Mouse (Mus musculus): ENCODE data around the gene Fos.
A peak's percentile ranks its signal among the peaks of the same experiment; 100 is the strongest.

The Fos gene

DNA sequence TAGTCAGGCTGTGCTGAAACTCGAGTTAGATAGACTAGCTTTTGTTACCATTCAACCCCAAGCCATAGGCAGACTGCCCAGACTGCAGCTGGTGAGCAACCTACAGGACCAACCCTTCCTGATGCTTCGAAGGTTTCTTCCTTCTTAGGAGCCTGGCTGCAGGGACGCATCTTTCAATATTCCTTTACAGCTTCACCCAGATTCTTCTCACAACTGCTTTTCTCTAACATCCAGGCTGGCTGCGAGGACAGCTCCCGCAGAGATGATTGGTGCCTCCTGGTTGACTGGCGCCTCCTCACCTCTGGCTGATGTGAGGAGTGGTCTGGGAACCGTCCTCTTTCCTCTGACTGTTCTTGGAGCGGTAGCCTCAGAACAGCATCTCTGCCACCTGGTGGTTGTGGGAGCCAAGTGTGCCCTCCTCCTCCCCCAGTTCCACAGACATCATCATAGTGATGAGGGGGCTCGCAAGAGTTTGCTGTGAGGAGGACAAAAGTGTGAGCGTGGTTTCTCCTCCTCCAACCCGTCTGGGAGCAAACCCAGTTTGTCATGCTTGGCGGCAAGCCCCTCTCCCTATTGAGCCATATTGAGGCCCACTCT is 14.0 kb downstream of the Fos start:
- peak; percentile 46 to 68 for DNase-seq (ENCODE audit: low spot score in 2 of 2)

DNA sequence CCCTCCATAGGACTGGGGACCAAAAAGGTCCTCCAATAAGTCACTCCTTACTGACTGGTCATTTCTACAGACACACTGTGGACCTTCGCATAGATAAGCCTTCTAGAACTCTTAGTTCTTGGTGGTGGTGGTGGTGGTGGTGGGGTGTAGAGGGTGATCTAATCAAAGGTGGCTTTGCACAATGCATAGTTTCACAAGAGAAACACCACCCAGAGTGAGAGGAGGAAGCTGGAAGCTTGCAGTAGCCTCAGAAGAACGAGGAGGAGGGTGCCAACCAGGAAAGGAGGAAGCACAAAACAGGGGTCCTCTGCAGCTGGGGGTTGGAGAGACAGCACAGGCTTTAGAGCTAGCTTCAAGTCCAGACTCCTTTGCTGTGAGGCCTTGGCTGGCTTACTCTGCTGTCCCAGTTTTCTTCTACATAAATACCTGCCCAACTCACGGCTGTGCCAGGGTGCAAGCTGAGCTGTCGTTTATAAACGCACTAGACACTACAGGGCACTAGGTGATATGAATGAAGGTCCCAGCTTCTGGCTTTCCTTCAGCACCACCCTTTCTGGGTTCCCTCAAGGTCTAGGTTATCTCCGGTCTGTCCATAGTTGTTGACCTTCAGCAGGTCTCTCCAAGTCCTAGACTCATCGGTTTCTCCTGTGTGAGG is 15.7 kb downstream of the Fos start:
- no peak for DNase-seq (ENCODE audit: low spot score in 2 of 2)

DNA sequence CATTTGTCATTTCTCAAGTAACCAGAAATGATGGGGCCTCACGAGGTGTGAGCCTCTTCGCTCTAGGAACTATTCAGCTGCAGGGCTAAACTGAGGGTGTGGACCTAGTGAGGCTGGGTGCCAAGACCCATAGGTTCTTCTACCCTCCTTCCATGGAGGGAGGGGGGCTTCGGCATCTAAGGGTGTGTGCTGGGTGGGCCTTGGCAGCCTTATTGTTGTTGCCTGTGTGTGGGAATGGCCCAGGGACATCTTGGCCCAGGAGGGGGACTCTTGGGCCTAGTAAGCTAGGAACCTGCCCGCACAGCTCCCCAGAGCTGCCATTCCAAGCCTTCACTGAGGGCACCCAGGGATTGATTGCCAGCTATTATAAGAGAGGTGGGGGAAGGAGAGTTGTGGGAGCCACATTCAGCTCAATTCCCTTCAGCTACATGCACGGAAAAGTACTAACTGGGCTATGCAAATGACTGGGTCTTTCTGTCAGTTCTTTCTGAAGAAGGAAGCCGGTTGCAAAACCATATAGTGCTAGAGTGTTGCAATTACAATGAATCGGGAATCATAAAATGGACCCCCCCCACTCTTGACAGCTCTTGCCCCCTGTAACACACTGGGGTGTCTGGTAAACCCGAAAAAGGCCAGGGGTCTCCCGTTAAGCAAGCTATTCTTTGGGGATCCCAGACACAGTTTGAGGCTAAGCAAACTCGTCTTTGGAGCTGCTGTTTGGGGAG is 16.6 kb downstream of the Fos start:
- DNase-seq (ENCODE audit: low spot score in 2 of 2), result no peak

DNA sequence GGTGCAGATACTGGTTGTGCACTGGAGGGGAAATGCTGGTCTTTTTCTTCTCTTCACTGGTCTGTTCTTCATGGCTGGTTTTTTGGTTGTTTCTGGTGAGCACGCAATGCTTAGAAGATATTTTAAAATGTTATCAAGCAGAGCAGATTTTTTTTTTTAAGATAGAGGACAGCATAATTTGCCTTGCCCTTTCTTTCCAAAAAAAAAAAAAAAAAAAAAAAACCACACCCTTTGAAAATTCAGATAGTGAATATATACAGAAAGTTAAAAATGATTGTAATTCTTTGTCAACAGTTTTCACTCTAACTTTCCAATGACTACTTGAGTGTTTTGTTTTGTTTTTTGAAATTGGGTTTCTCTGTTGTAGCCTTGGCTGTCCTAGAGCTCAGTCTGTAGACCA is 17.3 kb downstream of the Fos start:
- DNase-seq (ENCODE audit: low spot score in 2 of 2), result no peak

DNA sequence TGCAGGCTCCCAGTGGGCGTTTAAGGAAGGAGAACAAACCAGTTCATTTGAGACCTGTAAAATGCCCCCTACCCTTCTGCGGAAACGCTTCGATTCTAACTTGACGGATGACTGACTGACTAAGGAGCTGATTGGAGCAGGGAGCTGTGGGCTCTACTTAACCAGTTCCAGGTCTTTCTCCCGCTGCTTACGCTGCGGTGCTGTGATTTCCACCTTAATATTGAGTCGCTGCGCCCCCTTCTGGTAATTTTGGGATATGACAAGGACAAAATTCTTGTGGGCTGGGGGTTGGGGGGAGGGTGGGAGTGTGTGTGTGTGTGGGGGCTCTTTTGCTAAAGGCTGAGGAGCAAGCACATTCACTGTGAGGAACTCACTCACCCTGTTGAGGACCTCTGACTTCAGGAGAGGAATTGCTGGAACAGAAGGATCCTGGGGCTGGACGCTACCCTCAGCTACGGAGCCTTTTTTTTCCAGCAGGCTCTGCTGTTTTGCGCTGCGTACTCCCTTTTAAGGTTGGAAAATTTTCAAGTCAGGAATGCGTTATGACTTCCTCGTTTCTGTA is 18.5 kb downstream of the Fos start:
- peak in 1 of 2 experiments; percentile 63 for DNase-seq (ENCODE audit: low spot score in 2 of 2)

DNA sequence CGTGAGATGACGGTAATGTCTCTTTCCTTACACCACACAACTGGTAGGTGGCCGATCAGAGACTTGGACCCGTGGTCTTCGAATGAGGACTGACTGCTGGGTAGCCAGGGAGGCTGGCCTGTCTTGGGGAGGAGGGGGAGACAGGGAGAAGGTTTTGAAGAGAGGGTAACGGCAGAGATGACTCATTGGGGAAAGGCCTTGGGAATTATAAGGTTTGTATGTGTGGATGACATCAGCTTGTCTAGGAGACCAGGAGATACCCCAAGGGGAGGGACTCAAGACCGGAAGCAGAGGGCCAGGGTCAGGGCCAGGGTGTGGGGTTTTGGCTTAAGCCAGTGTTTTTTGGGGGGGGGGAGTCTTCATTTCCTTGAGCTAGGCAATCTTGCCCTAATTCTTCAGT is 22.6 kb downstream of the Fos start:
- no peak for DNase-seq (ENCODE audit: low spot score in 2 of 2)

DNA sequence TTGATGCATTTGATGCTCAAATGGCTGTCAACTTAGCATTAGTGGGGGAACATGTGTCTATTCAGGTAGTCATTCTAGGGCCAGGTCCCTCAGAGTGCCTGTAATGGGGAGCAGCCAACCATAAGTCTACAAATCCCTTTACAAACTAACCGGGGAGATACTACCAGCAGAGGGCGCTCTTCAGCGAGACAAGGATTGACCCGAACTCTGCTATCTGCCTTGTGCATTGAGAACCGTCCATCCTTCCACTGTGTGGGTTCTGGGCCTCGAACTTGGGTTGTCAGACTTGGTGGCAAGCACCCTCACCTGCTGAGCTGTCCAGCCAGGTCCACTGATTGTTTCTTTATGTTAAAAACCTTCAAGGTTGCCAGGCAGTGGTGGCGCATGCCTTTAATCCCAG is 23.1 kb downstream of the Fos start:
- DNase-seq (ENCODE audit: low spot score in 2 of 2), result peak; percentile 58 to 86

DNA sequence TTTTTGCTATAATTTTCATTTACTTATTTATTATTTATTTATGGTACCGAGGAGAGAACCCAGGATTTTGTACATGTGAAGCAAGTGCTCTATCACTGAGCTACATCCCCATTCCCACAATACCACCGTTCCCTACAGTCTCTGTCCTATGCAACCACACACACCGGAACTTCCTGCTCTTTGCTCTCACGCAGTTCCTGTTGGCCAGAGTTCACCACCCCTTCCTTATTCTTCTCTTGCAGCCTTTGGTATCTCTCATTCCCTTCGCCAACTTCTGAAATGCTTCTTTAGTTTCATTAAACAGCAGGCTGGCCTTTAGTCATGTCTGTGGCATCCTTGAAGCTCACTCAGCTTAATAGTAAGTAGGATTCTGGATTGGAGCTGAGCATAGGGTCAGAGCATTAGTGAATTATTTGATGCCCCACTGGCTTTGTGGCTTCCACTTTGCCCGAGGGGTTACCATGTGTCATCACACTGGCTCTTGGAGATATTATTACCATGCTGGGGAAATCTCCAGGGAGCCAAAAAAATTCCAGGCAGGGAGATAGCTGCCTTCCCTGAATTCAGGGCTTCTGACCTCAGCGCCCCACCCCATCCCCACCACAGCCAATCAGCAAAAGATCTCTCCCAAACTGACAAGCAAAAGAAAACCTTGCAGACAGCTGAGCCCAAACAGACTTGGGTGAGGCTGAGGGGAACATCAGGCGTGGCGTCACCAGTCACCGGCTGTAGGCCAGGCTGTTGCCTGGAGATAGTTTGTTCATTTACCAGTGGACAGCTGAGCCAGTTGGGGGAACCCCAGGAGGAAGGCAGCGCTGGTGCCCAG is 23.8 kb downstream of the Fos start:
- no peak for DNase-seq (ENCODE audit: low spot score in 2 of 2)

DNA sequence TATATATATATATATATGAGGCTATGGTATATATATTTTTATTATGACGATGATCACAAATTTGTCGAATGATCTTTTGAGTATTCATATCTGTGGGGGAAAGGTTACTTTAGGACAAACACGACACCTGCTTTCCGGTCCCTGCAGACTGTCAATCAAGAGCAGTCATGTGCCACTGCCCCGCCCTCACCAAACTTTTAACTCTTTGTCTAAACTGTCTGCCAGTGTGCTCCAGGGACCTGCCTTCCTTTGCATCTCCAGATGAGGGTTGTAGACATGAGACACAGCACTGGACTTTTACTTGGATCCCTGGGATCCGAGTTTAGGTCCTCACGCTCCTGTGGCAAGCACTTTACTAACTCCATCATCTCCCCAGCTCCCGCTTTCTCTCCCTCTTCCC is 25.3 kb downstream of the Fos start:
- DNase-seq (ENCODE audit: low spot score in 2 of 2), result no peak

DNA sequence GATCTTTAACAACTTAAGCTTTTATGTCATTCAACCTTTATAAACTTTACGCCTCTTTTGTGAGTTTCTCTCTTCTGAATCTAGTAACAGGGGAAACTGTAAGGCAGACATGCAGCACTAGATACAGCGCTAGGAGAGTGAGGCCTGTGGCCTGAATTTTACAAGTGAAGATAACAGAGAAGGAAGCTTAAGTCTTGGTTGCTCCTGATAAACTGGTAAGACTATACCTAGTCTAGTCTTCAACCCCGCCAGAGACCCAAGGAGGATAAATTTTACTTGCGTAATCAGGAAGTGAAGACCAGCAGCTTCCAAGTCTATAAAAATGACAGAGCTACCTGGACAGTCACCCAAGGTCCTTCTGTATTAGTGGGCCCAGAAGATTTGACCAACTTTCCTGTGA is 29.0 kb downstream of the Fos start:
- no peak for DNase-seq (ENCODE audit: low spot score in 2 of 2)

DNA sequence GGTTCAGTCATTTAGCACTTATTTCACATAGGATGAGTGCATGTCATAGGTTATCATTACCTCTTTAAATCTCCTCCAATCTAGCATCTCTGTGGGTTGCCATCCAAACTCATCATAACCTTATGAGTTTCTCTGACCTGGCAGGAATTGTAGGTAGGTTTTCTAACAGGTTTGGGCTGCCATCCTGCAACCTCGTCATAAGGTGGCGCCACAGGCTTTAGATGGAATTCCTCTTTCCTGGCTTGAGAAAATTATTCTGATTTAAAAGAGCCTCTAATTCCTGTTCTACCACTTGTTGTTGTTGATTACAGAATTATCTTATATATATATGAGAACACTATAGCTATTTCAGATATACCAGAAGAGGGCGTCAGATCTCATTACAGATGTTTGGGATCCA is 34.5 kb downstream of the Fos start:
- peak in 1 of 2 experiments; percentile 46 for DNase-seq (ENCODE audit: low spot score in 2 of 2)

DNA sequence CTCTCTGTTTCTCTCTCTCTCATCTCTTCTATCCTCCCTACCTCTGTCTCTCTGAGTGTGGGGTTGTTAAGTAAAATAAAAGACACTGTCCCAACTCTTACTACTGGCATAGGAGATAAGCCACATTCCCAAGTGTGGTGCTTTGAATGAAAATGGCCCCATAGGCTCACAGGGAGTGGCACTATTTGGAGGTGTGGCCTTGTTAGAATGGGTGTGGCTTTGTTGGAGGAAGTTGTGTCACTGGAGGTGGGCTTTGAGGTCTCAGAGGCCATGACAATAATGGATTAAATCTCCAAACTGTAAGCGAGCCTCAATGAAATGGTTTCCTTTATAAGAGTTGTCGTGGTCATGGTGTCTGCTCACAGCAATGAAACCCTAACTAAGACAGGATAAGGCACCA is 36.3 kb downstream of the Fos start:
- DNase-seq (ENCODE audit: low spot score in 2 of 2), result no peak

DNA sequence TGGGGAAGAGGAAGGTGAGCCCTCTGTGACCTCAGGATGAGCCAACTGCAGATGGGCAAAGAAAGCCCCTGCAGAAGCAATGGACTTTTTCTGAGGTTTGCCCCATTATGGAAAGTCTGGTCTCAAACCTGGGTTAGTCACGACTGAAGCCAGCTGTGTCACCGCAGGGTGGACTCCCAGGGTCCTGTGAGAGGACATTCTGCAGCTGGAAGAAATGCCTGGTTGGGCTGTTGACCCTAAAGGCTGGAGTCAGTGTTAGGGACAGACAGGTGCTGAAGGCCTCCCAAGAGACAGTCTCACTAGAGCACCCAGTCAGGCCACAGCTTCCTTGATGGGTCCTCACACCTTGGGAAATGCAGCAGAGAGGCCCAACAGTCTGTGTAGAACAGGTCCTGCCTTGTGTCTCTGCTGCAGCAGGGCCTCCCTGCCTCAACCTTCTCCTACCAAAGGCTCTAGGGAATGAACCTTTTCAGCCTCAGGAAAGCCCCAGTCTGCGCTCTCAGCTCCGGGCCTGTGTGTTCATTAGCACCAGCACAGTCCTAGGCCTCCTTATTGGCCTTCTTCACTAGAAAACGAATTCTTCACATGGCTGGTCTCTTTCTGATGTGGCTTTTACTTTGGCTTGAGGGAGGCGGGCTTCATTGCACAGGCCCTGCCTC is 40.2 kb downstream of the Fos start:
- no peak for DNase-seq (ENCODE audit: low spot score in 2 of 2)

DNA sequence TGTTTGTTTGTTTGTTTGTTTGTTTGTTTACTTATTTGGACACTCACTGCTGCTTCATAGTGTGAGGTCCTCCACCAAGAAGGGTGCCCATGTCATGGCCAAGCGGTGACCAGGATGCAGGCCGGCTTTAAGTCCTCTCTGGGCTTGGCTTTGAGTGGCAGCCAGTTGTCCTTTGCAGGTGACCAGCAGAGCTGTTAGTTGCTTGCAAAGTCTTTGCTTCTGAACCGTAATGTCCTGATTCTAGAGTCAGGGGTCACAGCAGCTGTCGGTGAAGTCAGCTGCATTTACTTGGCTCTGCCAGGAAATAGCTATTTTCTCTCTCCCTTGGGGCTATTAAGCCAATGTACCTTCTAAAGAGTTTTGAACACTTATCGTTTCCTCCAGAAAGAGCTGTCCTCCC is 41.3 kb downstream of the Fos start:
- no peak for DNase-seq (ENCODE audit: low spot score in 2 of 2)

DNA sequence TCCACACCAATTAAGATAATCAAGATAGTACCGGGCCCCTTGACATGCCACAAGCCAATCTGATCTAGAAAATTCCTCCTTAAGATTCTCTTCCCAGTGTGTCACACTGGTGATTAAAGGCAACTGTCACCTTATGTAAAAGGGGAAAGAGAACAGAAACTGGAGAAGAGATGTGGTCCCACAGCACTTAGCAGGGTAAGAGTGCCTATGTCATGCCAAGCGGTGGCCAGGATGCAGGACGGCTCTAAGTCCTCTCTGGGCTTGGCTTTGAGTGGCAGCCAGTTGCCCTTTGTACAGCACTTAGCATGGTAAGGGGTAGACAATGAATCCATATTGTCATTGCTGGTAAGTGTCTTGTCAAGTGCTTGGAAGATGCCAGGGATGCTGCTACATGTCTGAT is 42.2 kb downstream of the Fos start:
- no peak for DNase-seq (ENCODE audit: low spot score in 2 of 2)

DNA sequence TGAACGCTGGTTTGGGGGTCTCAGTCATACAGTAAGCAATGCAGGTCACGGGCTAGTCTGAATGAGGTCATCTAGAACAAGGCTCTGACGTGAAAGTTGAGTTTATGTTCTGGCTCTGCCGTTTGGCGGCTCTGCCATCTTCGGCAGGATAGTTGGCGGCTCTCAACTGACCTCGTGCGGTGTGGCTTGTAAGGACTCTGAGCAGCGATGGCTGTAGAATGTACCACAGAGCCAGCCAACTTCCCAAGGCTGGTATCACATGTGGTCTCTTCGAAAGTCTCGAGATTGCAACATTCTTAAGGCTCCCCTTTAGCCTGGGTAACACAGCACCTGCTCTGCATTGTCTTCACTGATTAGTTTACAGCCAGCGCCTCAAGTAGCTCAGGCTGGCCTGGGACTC is 43.6 kb downstream of the Fos start:
- no peak for DNase-seq (ENCODE audit: low spot score in 2 of 2)

DNA sequence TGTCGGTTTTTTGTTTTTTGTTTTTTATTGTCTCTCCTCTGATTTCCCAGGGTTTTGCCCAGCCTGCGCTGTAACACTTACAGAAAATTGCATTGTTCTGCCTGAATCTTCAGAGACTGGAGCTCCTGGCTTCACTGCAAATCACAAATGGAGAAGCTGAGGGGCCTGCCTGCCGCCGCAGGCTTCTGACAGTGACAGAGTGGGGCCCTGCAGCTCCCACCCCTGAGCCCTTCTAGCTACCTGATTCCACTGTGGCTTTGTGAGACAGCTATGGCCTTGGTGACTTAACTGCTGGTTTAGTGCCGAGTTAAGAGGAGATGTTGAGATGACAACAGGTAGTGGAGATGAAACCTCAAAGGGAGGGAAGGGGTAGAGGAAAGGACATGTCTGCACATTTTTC is 44.3 kb downstream of the Fos start:
- DNase-seq (ENCODE audit: low spot score in 2 of 2), result no peak

DNA sequence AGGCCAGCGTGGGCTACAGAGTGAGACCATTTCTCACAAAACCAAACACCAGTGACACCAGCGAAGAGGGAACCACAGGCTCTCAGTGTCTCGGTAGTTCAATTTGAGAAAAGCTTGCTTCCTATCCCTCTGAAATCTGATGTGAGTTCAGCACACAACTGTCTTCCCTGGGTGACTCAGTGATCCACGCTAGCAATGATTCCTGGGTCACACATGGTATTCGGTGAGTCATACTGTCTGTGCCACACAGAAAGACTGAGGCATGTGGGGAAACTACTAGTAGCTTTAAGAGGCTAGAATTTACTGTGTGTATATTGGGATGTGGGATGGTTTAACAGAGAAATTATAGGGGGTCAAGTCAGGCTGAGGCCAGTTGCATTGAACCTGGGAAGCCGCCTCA is 45.9 kb downstream of the Fos start:
- no peak for DNase-seq (ENCODE audit: low spot score in 2 of 2)

DNA sequence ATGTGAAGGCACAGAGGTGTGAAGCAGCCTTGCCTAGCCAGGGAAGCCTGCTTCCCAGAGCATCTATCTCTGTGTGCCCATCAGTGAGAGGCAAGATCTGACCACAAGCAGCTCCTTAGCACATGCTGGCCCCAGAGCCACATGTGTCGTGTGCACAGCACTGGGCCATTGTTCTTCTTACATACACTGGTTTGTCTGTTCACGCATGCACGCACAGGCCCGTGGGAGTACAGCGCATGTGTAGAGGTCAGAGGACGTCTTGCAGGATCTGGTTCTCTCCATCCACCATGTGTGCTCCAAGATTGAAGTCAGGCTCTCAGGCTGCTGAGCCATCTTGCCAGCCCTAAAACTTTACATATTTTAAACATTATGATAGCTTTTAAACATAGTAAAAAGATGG is 47.4 kb downstream of the Fos start:
- DNase-seq (ENCODE audit: low spot score in 2 of 2), result no peak

DNA sequence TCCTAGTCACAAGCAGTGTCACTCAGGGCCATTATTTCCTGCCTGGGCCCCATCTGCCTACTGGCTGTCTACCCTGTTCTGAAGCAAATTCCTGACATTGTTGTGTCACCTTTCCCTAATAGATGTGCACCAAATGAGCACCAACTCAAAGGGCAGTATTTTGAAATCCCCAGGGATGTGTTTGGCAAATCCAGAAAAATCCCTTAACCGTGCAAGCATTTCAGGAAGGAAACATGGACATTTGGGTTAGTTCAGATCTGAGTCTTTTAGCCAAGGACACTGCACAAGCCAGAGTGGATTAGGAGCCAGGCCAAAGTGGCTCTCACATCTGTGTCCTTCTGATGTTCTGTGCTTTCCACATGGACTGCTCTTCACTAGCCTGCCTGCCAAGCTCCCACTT is 48.0 kb downstream of the Fos start:
- no peak for DNase-seq (ENCODE audit: low spot score in 2 of 2)

DNA sequence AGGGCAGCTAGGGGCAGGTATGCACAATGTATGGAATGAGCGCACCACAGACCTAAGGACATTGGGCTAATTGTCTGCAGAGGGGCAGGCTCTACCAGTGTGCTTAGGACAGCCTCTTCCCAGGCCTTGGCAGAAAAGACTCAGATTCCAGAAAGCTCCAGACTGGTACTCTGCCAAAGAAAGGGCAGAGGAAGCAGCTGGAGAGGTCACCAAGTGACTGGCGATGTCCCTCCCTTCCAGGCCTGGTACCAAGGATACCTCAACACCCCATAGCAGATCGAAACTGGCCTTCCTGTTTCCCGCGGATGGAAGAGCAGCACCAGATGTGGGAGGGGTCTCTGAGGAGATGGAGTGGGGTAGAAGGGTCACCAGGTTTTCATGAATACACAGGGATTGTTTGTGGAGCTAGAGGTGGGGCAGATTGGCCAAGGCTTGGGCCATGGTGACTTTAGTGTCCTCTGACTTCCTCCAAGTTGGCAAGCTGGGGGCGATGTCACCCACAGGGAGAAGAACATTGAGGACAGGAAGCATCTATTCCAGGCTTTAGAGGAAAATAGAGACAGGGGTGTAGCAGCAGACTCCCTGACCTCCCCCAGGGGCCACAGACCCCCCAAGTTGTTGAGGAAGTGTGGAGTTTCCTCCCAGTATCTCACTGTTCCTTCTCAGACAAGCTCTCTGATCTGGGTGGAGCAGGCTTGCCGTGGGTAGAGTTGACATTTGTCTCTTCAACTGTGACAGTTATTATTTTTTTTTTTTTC is 49.1 kb downstream of the Fos start:
- no peak for DNase-seq (ENCODE audit: low spot score in 2 of 2)

Data from spleen, postnatal 10 days (tissue).